Mouse (Mus musculus) retina, embryonic 14.5 days (tissue): ENCODE measurements at regions not wholly inside any gene's neighbourhood (a gene's known extent, or its start where the extent isn't known, plus 50 kb on each side); places are given as distances from the start of the nearest gene placed in this dataset.
"Not testable (repeated sequence)": the region's sequence is repeated elsewhere in the genome, so short reads cannot be mapped to it uniquely, and the experiment has no call there.

Experiments
- DNase-seq: peaks from one replicate; pipeline ENCODE4 v3.0.0-alpha.2; 2015; ENCODE audit warnings: low spot score

- DNase-seq = not testable (repeated sequence)
Measured at GRCm38 (mm10) chr17:13654606-13655005, 105.7 kb upstream of the Afdn start.

DNA sequence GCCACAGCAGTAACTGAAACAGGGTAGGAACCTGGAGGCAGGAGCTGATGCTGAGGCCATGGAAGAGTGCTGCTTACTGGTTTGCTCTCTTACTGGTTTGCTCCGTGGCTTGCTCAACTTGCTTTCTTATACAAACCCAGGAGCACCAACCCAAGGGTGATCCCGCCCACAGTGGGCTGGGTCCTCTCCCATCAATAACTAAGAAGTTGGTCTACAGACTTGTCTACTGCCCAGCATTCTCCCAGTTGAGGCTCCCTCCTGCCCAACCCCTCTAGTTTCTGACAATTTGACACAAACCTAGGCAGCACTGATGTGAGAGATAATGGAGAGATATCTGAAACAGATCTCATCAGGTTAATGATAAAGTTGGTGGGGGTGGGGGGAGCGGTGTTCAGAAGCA lies 104.3 kb upstream of the Afdn start:
- DNase-seq = no peak

DNA sequence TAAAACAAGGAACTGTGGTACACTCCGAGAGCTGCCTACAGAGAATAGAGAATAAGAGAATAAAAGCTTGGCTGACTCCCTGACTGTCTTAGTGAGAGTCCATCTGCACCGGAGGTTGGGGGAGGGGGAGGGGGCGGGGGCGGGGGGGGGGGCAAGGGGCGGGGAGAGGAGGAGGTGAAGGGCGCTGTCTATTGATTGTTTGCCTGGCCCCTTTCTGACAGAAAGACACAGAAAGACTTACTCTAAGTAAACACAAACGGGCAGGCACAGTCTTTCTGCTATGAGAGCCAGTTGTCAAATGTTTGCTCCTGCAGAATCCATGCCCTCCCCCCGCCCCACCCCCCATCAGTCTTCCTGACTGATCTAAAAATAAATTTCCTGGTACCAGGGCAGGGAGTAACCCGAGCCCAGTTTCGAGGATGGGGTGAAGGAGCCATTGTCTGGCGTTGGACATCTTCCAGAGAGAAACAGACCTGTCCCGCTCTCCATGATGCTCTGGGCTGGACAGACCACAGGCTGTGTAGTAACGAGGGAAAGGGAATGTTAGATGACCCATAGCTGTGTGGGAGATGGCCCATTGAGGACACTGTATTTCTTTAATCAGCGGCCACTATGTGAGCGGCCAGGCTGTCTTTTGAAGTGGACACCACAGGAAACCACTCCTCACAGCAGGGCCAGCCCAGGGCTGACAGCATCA lies 103.7 kb upstream of the Afdn start:
- peak; percentile 50 for DNase-seq

DNA sequence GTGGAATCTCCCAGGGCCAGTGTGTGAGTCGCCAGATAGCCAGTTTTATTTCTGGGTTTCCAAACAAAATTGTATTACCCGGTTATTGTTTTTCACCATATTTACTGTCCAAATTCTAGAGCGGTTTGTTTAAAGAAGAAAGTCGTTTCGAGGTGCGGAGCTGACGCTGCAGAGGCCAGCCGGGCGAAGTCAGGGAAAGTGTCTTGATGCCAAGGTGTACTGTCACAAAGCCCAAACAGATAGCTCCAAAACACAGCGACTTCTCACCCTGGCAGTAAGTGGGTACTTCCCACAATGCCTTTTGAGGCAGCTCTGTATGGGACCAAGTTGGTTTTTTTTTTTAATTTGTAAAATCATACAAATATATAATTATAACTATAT lies 103.2 kb upstream of the Afdn start:
- no peak for DNase-seq

DNA sequence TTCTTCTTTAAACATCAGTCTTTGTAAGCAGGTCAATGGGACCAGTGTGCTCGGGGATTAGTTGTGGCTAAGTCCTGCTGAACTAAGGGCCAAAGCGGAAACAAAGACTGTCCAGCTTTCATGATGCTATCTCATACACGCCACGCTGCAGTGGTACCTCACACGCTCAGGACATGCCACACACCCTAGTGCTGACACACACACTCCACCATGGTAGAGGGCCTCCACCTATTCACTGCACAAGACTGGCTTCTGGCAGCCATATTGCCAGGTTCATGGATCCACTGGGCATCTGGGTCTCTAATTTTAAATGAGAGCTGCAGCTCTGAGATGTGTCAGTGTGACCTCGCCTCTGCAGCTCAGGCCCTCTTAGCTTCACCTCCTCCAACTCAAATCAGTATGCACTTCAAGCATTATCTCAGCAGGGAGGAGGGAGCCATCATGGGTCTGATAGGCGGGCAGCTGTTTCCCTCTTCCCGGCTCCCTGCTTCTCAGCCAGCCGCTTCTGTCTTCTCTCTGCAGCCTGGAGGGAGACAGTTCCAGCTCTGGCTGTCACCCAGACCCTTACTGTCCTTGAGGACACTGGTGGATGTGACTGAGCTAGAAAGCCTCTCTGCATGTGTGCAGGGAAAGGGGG lies 102.6 kb upstream of the Afdn start:
- DNase-seq = peak; percentile 54

GRCm38 (mm10) chr17:13658321-13658978 lies 101.9 kb upstream of the Afdn start:
- DNase-seq = no peak

GRCm38 (mm10) chr17:13659103-13659502 lies 101.2 kb upstream of the Afdn start:
- DNase-seq = peak; percentile 58

GRCm38 (mm10) chr17:13659943-13660342 lies 100.4 kb upstream of the Afdn start:
- DNase-seq = no peak

DNA sequence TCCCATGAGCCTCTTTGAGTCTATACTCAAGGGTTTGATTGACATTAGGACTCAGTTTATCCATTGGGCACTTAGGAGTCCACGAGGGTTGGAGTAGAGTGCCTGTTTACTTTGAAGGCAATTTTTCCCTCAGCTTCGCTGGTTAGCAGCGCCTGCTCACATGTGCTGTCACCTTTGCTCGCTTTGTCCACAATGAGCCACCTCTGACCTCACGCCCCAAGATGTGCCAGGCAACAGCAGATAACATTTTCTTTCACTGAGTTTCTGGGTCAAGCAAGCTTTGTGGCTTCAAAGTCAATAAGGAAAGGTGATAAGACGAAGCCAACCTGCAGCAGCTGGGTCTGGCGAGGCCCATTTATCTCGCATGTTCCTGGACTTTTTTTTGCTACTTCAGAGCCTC lies 99.3 kb upstream of the Afdn start:
- DNase-seq = no peak

- DNase-seq = no peak
Measured at GRCm38 (mm10) chr17:13662152-13662551, 98.2 kb upstream of the Afdn start.
